Mouse (Mus musculus): Measurements from ENCODE around the gene Atxn1. TPM values are rescaled to one million over a fixed set of nuclear protein-coding genes. Genes with fewer than 3 reads are reported as not detected.

The Atxn1 gene
- polyA plus RNA-seq, 1 experiment from 2014 or later, result 12.8 TPM

GRCm38 (mm10) chr13:45633918-45634317 is 330.9 kb downstream of the Atxn1 start:
- Histone ChIP-seq H3K9ac (replicated peaks) (no peak overlapping the region), H3K4me2 (replicated peaks) (no peak overlapping the region), H3K27ac (replicated peaks) (no peak overlapping the region), H3K9me3 (no peaks in the 10 kb centered on the region), H3K36me3 (no peaks in the 10 kb centered on the region), H3K27me3 (no peaks in the 10 kb centered on the region), H3K4me1 (peaks cover 16% of the 10 kb centered on the region), H3K4me3 (no peak overlapping the region)
- ATAC-seq (replicated peaks), result no peak

- no peak overlapping the region for H3K4me2 ChIP-seq (replicated peaks)
- H3K27ac ChIP-seq (replicated peaks), result no peak overlapping the region
- no peaks in the 10 kb centered on the region for H3K27me3 ChIP-seq
- 83% methylated on average over 3 of the region's 3 CpGs for WGBS
- H3K9ac ChIP-seq (replicated peaks), result no peak overlapping the region
- no peaks in the 10 kb centered on the region for H3K9me3 ChIP-seq
- H3K36me3 ChIP-seq, result no peaks in the 10 kb centered on the region
- H3K4me1 ChIP-seq, result peaks cover 24% of the 10 kb centered on the region
- no peak overlapping the region for H3K4me3 ChIP-seq
- no peak for ATAC-seq (replicated peaks)
Observed at GRCm38 (mm10) chr13:45632133-45632532, 332.7 kb downstream of the Atxn1 start.

DNA sequence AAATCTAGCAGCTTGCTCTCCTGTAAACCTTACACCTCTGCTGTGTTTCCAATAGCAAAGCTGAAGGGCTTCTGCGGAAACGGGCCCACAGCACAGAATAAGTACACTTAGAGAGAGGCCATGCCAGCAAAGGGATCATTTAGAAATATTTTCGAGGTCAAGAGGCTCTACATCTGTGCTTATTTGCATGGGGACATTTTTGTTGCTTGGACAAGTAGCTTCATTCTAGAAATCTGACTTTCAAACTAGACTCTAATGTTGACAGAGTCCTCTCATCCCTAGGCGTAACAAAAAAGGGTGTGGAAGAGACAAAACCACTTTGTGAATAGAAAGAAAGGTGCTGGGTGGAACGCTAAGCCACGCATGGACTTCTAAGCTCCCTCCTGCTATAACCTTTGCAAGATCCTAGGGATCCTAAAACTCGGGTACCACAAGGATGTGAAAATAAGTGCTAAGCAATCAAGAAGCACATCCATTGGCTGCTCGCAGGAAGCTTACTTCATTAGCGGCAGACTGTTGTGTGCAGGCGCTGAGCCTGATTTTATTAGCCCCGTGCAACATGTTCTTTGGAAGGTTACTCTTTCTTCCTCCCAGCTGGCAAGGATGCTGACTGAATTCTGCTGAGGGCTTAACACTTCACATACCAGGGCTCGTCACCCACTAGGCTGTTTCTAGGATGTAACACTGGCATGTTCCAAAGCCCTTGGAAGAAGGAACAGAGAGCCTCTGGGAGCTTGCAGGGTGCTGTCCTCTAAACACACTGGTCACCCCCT is 334.1 kb downstream of the Atxn1 start:
- ATAC-seq (replicated peaks), result 0 out of 2 replicates have a peak, but pooled peaks have one; percentile 43
- H3K36me3 ChIP-seq, result no peaks in the 10 kb centered on the region
- H3K27ac ChIP-seq (replicated peaks), result no peak overlapping the region
- H3K4me3 ChIP-seq, result no peak overlapping the region
- H3K4me1 ChIP-seq, result peaks cover 19% of the 10 kb centered on the region
- no peak overlapping the region for H3K9ac ChIP-seq (replicated peaks)
- H3K27me3 ChIP-seq, result no peaks in the 10 kb centered on the region
- 62% methylated on average over 12 of the region's 12 CpGs for WGBS
- no peak overlapping the region for H3K4me2 ChIP-seq (replicated peaks)
- H3K9me3 ChIP-seq, result no peaks in the 10 kb centered on the region

DNA sequence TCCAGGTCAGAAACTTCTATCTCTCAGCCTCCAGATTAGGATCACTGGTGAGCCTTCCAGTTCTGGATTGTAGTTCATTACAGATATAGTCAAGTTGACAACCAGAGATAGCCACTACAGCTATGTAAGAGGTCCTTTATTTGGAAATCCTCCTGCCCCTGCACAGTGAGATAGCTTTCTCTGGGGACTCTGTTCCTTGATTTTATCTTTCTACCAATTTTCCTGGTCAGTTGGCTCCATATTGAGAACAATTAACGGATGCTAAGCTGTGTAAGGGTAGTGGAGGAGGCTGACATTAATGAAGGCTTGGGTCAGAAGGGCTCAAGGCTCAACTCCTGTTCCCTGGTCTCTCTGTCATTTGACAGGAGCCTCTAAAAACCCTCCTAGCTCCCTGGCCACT is 335.1 kb downstream of the Atxn1 start:
- Histone ChIP-seq H3K27ac (replicated peaks) (no peak overlapping the region), H3K4me3 (no peak overlapping the region), H3K4me2 (replicated peaks) (no peak overlapping the region), H3K27me3 (no peaks in the 10 kb centered on the region), H3K9ac (replicated peaks) (no peak overlapping the region), H3K36me3 (no peaks in the 10 kb centered on the region), H3K4me1 (peaks cover 19% of the 10 kb centered on the region), H3K9me3 (no peaks in the 10 kb centered on the region)
- no peak for ATAC-seq (replicated peaks)
- WGBS, result 84% methylated on average over 1 of the region's 1 CpGs

DNA sequence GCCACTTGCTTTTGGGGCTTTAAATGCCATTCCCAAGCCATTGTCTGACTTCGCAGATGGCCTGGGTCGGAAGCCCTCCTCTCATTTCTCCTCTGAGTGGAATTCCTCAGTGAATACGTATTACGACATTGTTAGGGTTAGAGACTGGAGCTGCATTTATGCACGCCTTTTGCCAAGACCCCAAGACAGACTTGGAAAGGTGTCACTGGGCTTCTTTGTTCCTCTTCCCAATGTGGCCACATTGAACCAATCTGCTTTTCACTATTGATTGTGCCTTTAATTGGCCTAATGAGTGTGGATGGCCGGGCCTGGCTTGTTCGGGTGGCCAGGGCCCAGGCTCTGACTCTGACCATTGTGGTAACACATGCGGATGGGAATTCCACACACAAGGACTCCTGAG is 336.5 kb downstream of the Atxn1 start:
- Histone ChIP-seq H3K4me1 (peaks cover 19% of the 10 kb centered on the region), H3K4me3 (no peak overlapping the region), H3K36me3 (0 out of 2 replicates have a peak, but pooled peaks cover 2% of the 10 kb centered on the region), H3K4me2 (replicated peaks) (no peak overlapping the region), H3K27ac (replicated peaks) (no peak overlapping the region), H3K27me3 (no peaks in the 10 kb centered on the region), H3K9ac (replicated peaks) (no peak overlapping the region), H3K9me3 (no peaks in the 10 kb centered on the region)
- no peak; the same call in 1 of the 2 replicates for ATAC-seq (replicated peaks)
- 30% methylated on average over 8 of the region's 8 CpGs for WGBS

- H3K4me3 ChIP-seq, result no peak overlapping the region
- no peak overlapping the region for H3K27ac ChIP-seq (replicated peaks)
- WGBS, result 90% methylated on average over 8 of the region's 8 CpGs
- no peak overlapping the region for H3K9ac ChIP-seq (replicated peaks)
- ATAC-seq (replicated peaks), result no peak
- H3K4me1 ChIP-seq, result peaks cover 19% of the 10 kb centered on the region
- H3K27me3 ChIP-seq, result no peaks in the 10 kb centered on the region
- 0 out of 2 replicates have a peak, but pooled peaks cover 2% of the 10 kb centered on the region for H3K36me3 ChIP-seq
- no peak overlapping the region for H3K4me2 ChIP-seq (replicated peaks)
- no peaks in the 10 kb centered on the region for H3K9me3 ChIP-seq
Observed at GRCm38 (mm10) chr13:45627206-45627751, 337.5 kb downstream of the Atxn1 start.

DNA sequence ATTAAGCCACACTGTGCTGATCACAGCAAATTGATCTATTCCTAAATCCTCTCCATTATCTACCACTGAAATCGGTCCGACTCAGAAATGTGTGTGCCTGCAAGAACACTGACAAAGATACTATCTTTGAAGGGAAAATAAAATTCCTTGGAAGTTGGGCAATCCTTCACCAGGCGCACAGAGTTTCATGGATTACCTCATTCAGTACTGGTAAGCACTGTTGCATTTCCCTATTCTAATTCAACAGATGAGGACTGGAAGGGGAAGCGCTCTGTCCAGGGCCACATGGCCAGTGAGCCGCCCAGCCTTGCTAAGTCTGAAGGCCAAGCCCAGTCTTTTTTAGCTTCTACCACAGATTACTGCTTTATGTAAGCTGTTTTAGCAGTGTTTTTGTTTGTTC is 339.1 kb downstream of the Atxn1 start:
- WGBS, result 92% methylated on average over 5 of the region's 5 CpGs
- H3K27ac ChIP-seq (replicated peaks), result no peak overlapping the region
- no peak for ATAC-seq (replicated peaks)
- 0 out of 2 replicates have a peak, but pooled peaks cover 2% of the 10 kb centered on the region for H3K36me3 ChIP-seq
- H3K27me3 ChIP-seq, result no peaks in the 10 kb centered on the region
- peaks cover 12% of the 10 kb centered on the region for H3K4me1 ChIP-seq
- no peak overlapping the region for H3K9ac ChIP-seq (replicated peaks)
- no peaks in the 10 kb centered on the region for H3K9me3 ChIP-seq
- no peak overlapping the region for H3K4me3 ChIP-seq
- H3K4me2 ChIP-seq (replicated peaks), result no peak overlapping the region

DNA sequence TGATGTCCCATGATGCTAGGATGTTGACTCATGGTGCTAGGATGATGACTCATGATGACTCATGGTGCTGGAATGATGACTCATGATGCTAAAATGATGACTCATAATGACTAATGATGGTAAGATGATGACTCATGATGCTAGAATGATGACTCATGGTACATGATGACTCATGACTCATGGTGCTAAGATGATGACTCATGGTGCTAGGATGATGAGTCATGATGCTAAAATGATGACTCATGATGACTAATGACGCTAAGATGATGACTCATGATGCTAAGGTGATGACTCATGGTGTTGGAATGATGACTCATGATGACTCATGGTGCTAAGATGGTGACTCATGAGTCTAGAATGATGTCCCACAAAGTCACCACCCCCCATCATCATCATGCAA is 341.0 kb downstream of the Atxn1 start:
- 0 out of 2 replicates have a peak, but pooled peaks cover 2% of the 10 kb centered on the region for H3K36me3 ChIP-seq
- no peak for ATAC-seq (replicated peaks)
- H3K27me3 ChIP-seq, result no peaks in the 10 kb centered on the region
- 75% methylated on average over 1 of the region's 1 CpGs for WGBS
- no peak overlapping the region for H3K27ac ChIP-seq (replicated peaks)
- H3K9ac ChIP-seq (replicated peaks), result no peak overlapping the region
- peaks cover 21% of the 10 kb centered on the region for H3K4me1 ChIP-seq
- H3K4me2 ChIP-seq (replicated peaks), result no peak overlapping the region
- H3K4me3 ChIP-seq, result no peak overlapping the region
- H3K9me3 ChIP-seq, result no peaks in the 10 kb centered on the region

DNA sequence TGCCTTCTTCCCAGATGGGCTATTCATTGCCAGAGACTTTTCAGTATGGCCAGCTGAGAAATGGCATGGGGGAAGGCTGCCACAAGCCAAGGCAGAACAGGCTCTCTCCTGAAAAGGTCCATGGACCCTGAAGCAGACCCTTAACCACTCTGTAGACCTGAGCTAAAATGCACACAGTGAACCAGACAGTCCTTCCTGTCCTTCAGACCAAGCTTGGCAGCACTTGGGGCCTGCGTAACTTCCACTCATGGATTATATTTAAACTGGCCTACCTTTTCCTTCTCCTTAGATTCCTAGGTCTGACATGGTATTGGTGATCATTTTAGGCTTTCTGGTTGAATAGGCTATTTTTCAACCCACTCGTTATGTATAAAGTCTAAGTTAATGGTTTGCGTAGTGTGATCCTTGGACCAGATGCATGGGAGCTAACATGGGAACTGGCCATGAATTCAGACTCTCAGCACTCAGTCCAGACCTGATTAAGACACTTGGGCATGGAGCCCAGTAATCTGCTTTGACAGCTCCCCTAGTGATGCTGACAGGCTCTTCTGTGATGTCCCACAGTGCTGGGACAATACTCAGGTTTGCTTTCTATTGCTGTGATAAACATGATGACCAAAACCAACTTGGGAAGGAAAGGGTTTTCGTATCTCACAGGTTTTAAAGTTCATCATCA is 341.8 kb downstream of the Atxn1 start:
- Histone ChIP-seq H3K36me3 (0 out of 2 replicates have a peak, but pooled peaks cover 2% of the 10 kb centered on the region), H3K9me3 (no peaks in the 10 kb centered on the region), H3K4me1 (peaks cover 15% of the 10 kb centered on the region), H3K4me3 (no peak overlapping the region), H3K9ac (replicated peaks) (no peak overlapping the region), H3K27ac (replicated peaks) (no peak overlapping the region), H3K27me3 (no peaks in the 10 kb centered on the region), H3K4me2 (replicated peaks) (no peak overlapping the region)
- ATAC-seq (replicated peaks), result no peak
- WGBS, result 72% methylated on average over 4 of the region's 4 CpGs

DNA sequence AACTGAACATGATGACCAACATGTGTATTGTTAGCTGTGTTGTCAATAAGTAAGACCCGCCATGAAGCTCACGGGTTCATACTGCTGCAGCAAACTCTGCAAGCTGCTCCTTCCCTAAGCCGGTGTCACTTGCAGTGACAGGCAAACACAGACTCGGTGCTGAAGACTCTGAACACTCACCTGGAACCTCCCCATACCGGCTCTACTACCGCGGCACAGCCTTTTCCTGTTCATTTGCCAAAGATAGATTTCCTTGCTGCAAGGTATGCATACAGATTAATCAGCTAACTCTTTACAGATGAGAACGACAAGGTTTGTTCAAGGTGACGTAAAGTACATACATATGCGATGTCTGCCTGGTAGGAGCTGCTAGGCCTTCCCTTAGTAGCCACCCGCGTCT is 344.1 kb downstream of the Atxn1 start:
- Histone ChIP-seq H3K4me1 (peaks cover 13% of the 10 kb centered on the region; the same call in 1 of the 2 replicates), H3K36me3 (0 out of 2 replicates have a peak, but pooled peaks cover 2% of the 10 kb centered on the region), H3K27ac (replicated peaks) (peak overlapping the region; percentile 70), H3K27me3 (no peaks in the 10 kb centered on the region), H3K9ac (replicated peaks) (no peak overlapping the region), H3K9me3 (no peaks in the 10 kb centered on the region), H3K4me2 (replicated peaks) (no peak overlapping the region), H3K4me3 (no peak overlapping the region)
- no peak for ATAC-seq (replicated peaks)
- 73% methylated on average over 12 of the region's 12 CpGs for WGBS

GRCm38 (mm10) chr13:45620281-45620680 is 344.5 kb downstream of the Atxn1 start:
- 43% methylated on average over 7 of the region's 7 CpGs for WGBS
- ATAC-seq (replicated peaks), result no peak; the same call in 1 of the 2 replicates
- peak overlapping the region; percentile 70 for H3K27ac ChIP-seq (replicated peaks)

GRCm38 (mm10) chr13:45617988-45618387 is 346.8 kb downstream of the Atxn1 start:
- H3K9me3 ChIP-seq, result no peaks in the 10 kb centered on the region
- WGBS, result 88% methylated on average over 6 of the region's 6 CpGs
- no peak overlapping the region for H3K9ac ChIP-seq (replicated peaks)
- no peaks in the 10 kb centered on the region for H3K36me3 ChIP-seq
- H3K27ac ChIP-seq (replicated peaks), result no peak overlapping the region
- no peaks in the 10 kb centered on the region for H3K27me3 ChIP-seq
- ATAC-seq (replicated peaks), result no peak
- no peak overlapping the region for H3K4me3 ChIP-seq
- H3K4me1 ChIP-seq, result peaks cover 21% of the 10 kb centered on the region
- H3K4me2 ChIP-seq (replicated peaks), result no peak overlapping the region

More at GRCm38 (mm10) chr13:45620281-45620680, 344.5 kb downstream of the Atxn1 start:
- 0 out of 2 replicates have a peak, but pooled peaks cover 2% of the 10 kb centered on the region for H3K36me3 ChIP-seq
- H3K4me2 ChIP-seq (replicated peaks), result no peak overlapping the region
- H3K27me3 ChIP-seq, result no peaks in the 10 kb centered on the region
- H3K4me3 ChIP-seq, result no peak overlapping the region
- peaks cover 13% of the 10 kb centered on the region; the same call in 1 of the 2 replicates for H3K4me1 ChIP-seq
- H3K9ac ChIP-seq (replicated peaks), result no peak overlapping the region
- no peaks in the 10 kb centered on the region for H3K9me3 ChIP-seq

Data from forebrain, embryonic 15.5 days (tissue).